Mouse (Mus musculus) brain, embryonic 18.5 days (tissue): ENCODE measurements at regions not wholly inside any gene's neighbourhood (a gene's known extent, or its start where the extent isn't known, plus 50 kb on each side); places are given as distances from the start of the nearest gene placed in this dataset.
A peak's percentile ranks its signal among the peaks of the same experiment; 100 is the strongest.

Source experiments
- DNase-seq: peaks from one replicate; pipeline ENCODE4 v3.0.0-alpha.2; 2012; ENCODE audit warnings: low read depth, low spot score

DNA sequence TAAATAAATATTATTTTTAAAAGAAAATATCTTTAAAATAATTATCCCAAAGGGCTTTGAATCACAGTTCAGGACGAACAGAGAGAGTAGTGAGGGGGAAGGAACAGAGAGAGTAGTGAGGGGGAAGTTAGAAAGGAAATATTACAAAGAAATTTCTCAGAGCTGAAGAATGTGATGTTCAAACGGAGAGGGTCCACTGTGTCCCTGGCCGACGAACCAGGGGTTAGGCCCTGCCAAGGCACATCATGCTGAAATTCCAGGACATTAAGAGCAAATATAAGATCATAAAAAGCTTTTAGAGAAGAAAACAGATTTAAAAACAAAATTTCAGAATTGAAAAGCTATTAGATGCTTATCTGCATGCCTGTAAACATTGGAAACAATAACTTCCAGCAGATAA lies 61.6 kb downstream of the Skor1 start:
- DNase-seq: no peak

- DNase-seq: no peak
Observed at GRCm38 (mm10) chr9:63086671-63087070, 62.1 kb downstream of the Skor1 start.

- DNase-seq: no peak
Observed at GRCm38 (mm10) chr9:63082830-63083229, 65.9 kb downstream of the Skor1 start.

DNA sequence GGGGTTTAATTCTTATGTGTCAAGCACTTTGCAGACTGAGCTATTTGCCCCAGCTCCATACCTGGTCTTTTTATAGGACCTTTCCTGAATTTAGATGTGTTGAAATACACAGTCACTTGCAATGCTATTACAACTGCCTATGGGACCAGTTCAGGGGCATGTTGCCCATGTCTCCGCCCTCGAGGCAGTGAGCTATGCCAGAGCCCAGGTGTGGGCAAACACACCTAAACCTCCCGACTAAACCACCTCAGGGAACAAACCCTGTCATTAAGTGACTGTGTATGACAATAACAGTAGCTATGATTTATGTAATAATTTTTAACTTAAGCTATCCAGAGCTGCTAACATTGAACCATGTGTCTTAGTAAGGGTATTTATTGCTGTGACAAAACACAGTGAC lies 66.5 kb downstream of the Skor1 start:
- no peak for DNase-seq

DNA sequence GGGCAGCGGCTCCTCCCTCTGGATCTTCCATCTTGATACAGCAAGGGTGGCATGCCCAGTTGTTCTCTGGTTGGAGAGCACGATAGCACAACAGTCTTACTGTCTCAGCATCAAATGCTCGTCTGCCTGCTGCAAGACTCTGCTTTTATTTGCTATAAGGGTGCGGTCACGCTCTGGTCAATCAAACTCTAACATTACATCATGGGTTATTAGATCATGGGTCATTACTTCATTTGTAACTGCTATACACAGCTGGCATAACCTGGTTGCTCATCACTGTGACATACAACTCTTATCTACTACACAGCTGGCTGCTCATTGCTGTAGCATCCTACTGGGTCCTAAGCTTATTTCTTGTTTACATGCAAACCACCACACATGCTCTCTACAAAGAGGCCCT lies 68.4 kb downstream of the Skor1 start:
- DNase-seq: no peak

GRCm38 (mm10) chr9:63075252-63075651 lies 73.5 kb downstream of the Skor1 start:
- no peak for DNase-seq

- DNase-seq: no peak
Observed at GRCm38 (mm10) chr9:63074803-63075202, 74.0 kb downstream of the Skor1 start.

GRCm38 (mm10) chr9:63074023-63074750 lies 74.6 kb downstream of the Skor1 start:
- DNase-seq: no peak

- DNase-seq: no peak
Observed at GRCm38 (mm10) chr9:63071032-63071431, 77.7 kb downstream of the Skor1 start.

GRCm38 (mm10) chr9:63069919-63070318 lies 78.8 kb downstream of the Skor1 start:
- DNase-seq: no peak

DNA sequence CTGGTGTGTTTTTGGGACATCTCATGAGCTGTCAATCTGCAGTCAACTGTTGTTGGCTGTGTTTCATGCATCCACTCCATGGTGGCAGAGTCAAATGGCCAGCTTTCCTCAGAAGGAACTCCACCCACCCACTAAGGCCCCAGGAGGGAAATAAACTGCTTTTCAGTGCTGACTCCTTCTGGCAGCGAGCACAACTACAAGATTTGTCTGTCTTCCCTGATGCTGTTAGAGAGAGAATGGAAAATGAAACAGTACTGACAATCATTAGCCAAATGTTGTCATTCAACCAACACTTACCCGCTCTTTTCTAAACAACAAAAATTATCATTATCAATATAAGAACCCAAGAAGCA lies 79.3 kb upstream of the Pias1 start:
- no peak for DNase-seq

DNA sequence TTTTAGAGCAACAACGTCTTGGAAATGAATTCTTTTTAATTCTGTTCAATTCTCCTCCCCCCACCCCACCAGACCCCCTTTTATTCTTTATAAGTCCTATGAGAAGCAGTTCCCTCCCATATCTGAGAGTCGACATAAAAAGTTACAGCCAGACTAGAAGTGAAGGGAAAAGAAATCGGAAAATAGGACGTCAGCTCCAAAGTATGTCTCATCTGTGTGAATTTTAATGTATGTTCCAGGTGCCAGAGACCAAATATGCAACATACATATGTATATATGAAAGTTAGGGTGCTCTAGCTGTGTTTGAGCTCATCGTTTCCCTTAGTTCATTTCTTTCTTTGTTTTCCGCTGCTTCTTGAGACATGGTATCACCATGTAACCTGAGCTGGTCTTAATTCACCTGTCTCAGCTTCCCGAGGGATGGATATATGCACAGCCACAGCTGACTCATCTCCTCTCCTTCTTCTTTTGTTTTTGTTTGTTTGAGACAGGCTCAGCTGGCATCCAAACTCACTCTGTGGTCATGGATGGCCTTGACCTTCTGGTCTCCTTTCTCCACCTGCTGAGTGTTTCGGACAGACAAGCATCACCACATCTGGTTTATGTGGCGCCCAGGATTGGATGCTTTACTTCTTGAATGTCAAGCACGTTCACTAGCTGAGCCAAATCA lies 78.8 kb upstream of the Pias1 start:
- DNase-seq: no peak

DNA sequence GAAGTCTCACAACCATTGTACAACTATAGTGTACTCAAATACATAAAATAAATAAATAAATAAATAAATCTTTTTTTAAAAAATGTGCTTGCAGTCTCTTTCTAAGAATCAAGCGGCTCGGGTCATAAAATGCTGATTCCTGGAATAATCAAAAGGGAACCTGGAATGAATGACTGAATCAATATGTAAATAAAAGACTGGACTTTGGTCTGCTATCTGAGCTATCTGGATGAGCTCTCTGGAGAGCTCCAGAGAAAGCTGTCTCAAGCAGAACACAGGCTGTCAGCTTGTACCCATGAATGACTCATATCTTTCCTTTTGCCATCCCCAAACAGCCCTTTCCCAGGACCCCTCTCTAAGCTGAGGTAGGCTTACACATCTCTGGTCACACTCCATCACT lies 75.8 kb upstream of the Pias1 start:
- DNase-seq: no peak

DNA sequence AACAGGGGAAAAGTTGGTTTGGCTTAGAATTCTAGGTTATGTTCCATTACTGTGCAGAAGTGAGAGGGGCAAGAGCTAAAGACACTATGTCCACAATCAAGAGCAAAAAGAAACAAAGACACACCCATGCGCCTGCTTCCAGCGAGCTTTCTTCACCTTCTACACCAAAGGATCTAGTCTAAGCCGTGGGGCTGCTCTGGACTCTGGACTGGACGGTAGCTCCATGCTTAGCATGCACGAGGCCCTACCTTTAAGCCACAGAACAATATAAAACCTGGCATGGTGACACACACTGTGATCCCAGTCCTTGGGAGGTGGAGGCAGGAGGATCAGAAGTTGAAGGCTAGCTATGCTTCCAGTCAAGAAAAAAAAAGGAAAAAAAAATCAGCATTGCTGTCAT lies 73.0 kb upstream of the Pias1 start:
- DNase-seq: no peak

- DNase-seq: peak; percentile 36
Observed at GRCm38 (mm10) chr9:63059234-63059842, 71.6 kb upstream of the Pias1 start.

- DNase-seq: no peak
Observed at GRCm38 (mm10) chr9:63058506-63059233, 70.9 kb upstream of the Pias1 start.

- DNase-seq: no peak
Observed at GRCm38 (mm10) chr9:63056695-63057349, 69.1 kb upstream of the Pias1 start.

- no peak for DNase-seq
Observed at GRCm38 (mm10) chr9:63052181-63052580, 64.5 kb upstream of the Pias1 start.

GRCm38 (mm10) chr9:63051631-63052030 lies 63.9 kb upstream of the Pias1 start:
- DNase-seq: no peak

GRCm38 (mm10) chr9:63049290-63049689 lies 61.6 kb upstream of the Pias1 start:
- DNase-seq: no peak

GRCm38 (mm10) chr9:63046981-63047380 lies 59.3 kb upstream of the Pias1 start:
- DNase-seq: no peak

- no peak for DNase-seq
Observed at GRCm38 (mm10) chr9:63045531-63045930, 57.8 kb upstream of the Pias1 start.
